Mouse (Mus musculus): Measurements from ENCODE around the gene Foxn3. TPM values are rescaled to one million over a fixed set of nuclear protein-coding genes. Genes with fewer than 3 reads are reported as not detected.

Foxn3 gene
- polyA plus RNA-seq, 1 experiment, result 91.0 TPM

DNA sequence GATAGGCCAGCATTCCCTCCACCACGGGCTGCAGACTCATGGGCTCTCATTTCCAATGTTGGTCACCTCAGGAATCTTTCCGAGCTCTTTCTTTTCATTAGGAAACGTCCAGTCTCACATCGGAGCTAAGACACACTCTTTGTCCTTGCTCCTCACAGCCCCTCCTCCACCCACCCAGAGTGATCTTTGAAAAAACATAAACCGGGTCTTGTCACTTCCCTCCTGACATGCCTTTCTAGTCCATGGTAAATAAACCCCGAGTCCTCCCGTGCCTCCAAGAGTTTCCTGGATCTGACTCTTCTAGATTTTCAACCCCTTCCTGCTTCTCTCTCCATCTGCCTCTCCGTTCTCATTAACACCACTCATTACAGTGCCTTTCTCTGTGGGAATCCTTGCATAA is 38.0 kb upstream of the Foxn3 start:
- no peak for TF ChIP-seq POLR2A (IDR thresholded peaks at IDR 0.05; ENCODE audit: insufficient read depth, low read depth, low read length)
- TF ChIP-seq CTCF (IDR thresholded peaks at IDR 0.05; ENCODE audit: insufficient read depth, low read depth, low read length), result no peak
- no peaks in the 10 kb centered on the region for H3K4me1 ChIP-seq (ENCODE audit: control insufficient read depth, insufficient read depth, low read length)
- no peak overlapping the region for H3K4me3 ChIP-seq (ENCODE audit: insufficient read depth, low read depth, low read length)
- 59% methylated on average over 8 of the region's 8 CpGs for WGBS
- H3K27ac ChIP-seq (ENCODE audit: insufficient read depth, low read depth, low read length), result no peak overlapping the region

DNA sequence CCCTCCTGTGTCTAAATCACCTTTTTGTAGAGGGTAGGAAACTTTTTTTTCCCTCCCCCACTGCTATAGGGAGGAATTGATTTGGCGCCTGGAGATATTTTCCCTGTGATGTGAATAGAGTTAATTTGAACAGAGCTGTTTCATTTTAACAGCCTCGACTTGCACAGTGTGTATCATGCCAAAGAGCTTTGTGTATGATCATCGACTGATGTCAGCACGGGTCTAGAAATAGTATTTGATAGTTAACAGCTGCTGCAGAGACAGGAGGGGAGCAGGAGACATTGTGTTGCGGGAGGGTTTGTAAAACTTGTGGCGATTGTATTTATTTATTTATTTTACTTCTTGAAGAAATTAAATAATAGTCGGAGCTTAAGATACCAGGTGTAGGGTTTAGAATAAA is 36.2 kb upstream of the Foxn3 start:
- Histone ChIP-seq H3K4me1 (ENCODE audit: control insufficient read depth, insufficient read depth, low read length) (no peaks in the 10 kb centered on the region), H3K27ac (ENCODE audit: insufficient read depth, low read depth, low read length) (no peak overlapping the region), H3K4me3 (ENCODE audit: insufficient read depth, low read depth, low read length) (no peak overlapping the region)
- WGBS, result 40% methylated on average over 7 of the region's 7 CpGs
- TF ChIP-seq POLR2A (IDR thresholded peaks at IDR 0.05; ENCODE audit: insufficient read depth, low read depth, low read length), result no peak
- TF ChIP-seq CTCF (IDR thresholded peaks at IDR 0.05; ENCODE audit: insufficient read depth, low read depth, low read length), result no peak

DNA sequence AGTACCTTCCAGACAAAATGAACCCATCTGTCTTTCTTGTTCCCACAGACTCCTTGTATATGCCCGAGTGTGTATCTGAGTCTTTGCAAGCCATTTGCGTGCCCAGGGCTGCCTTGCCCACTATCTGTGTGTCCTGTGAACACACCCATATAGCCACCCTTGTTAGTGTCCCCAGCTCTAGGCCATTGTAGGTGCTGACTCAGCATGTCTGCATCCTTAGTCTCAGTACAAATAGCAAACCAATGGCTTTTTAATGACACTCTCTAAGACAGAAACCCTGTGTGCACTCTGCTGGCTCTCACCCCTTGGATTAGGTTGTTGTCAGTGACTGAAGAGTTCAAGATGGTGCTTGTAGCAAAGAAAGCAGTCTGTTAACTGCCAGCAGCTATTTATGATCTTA is 33.0 kb upstream of the Foxn3 start:
- 94% methylated on average over 2 of the region's 2 CpGs for WGBS
- no peaks in the 10 kb centered on the region for H3K4me1 ChIP-seq (ENCODE audit: control insufficient read depth, insufficient read depth, low read length)
- TF ChIP-seq CTCF (IDR thresholded peaks at IDR 0.05; ENCODE audit: insufficient read depth, low read depth, low read length), result no peak
- no peak for TF ChIP-seq POLR2A (IDR thresholded peaks at IDR 0.05; ENCODE audit: insufficient read depth, low read depth, low read length)
- H3K4me3 ChIP-seq (ENCODE audit: insufficient read depth, low read depth, low read length), result no peak overlapping the region
- H3K27ac ChIP-seq (ENCODE audit: insufficient read depth, low read depth, low read length), result no peak overlapping the region

DNA sequence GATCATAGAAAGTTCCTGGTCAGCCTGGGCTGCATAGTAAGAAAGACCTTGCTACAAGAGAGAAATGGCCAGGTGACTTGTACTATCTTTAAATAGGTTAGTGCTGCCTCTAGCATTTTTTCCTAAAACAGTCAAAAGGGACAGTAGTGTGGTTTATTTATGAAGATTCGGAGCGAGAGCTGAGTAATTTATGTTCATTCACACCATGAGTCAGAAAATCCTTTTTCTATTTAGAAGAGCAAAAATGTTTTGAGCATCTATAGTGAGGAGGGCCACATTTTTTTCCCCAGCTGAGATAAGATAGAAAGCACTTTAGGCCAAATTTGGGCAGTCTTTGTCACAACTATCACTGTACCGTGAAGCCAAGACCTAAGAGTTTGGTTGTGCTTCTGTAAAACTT is 24.0 kb upstream of the Foxn3 start:
- H3K27ac ChIP-seq (ENCODE audit: insufficient read depth, low read depth, low read length), result no peak overlapping the region
- H3K4me3 ChIP-seq (ENCODE audit: insufficient read depth, low read depth, low read length), result no peak overlapping the region
- H3K4me1 ChIP-seq (ENCODE audit: control insufficient read depth, insufficient read depth, low read length), result no peaks in the 10 kb centered on the region
- 79% methylated on average over 3 of the region's 3 CpGs for WGBS
- TF ChIP-seq CTCF (IDR thresholded peaks at IDR 0.05; ENCODE audit: insufficient read depth, low read depth, low read length) (no peak), POLR2A (IDR thresholded peaks at IDR 0.05; ENCODE audit: insufficient read depth, low read depth, low read length) (no peak)

DNA sequence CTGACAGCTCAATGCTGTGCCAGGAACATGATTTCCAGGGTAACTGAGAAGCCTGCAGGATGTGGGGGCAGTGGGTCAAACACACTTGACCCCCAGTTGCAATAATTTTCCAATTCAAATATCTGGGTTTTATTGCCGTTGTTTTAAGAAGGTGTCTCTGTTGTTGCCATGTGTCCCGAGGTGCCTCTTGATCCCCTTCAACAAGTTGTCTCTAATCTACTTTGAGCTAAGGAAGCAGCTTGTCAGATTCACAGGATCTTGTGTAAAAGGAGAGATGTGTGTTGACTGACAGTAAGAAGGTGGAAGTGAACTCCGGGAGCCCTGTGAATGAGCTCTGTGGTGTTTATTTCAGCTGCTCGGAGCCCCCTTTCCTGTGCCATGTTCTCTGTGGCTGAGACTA is 16.6 kb upstream of the Foxn3 start:
- Histone ChIP-seq H3K4me3 (ENCODE audit: insufficient read depth, low read depth, low read length) (no peak overlapping the region), H3K4me1 (ENCODE audit: control insufficient read depth, insufficient read depth, low read length) (no peaks in the 10 kb centered on the region), H3K27ac (ENCODE audit: insufficient read depth, low read depth, low read length) (no peak overlapping the region)
- WGBS, result 87% methylated on average over 4 of the region's 4 CpGs
- TF ChIP-seq POLR2A (IDR thresholded peaks at IDR 0.05; ENCODE audit: insufficient read depth, low read depth, low read length), result no peak
- TF ChIP-seq CTCF (IDR thresholded peaks at IDR 0.05; ENCODE audit: insufficient read depth, low read depth, low read length), result no peak

DNA sequence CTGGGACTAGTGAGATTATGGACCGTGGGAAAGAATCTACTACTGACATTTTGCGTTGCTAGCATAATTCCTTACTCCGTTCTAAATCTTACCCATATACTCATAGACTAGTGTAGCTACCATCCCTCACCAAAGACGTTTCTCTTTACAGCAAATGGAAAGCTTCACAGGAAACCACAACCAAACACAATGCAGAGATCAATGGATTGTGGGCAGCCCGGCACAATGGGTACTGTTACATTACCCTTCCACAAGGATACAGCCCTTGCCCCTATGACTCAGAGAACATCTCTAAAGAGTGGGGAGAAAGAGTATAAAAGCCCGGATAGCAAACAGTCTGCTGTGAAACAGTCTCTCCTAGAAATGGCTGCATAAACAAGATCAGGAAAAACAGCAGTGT is 13.3 kb upstream of the Foxn3 start:
- H3K27ac ChIP-seq (ENCODE audit: insufficient read depth, low read depth, low read length), result no peak overlapping the region
- no peak overlapping the region for H3K4me3 ChIP-seq (ENCODE audit: insufficient read depth, low read depth, low read length)
- WGBS, result 76% methylated on average over 6 of the region's 6 CpGs

DNA sequence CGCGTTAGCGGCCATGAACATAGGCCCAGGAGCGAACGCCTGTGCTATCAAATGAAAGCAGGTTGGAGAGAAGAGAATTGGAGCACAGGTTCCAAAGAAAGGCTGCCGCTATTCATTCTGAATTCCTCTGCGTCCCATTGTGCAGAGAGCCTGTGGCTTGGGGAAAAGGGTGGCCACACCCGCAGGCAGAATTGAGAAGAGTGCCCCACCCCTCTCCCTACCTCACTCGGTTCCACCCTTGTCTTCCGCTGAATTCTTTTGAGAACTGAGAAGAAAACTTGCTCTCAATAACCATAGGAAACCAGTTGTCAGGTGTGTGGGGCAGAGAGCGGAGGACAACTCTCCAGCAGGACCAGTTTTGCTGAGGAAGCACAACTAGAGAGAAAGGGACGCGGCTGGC is 10.9 kb upstream of the Foxn3 start:
- Histone ChIP-seq H3K4me1 (ENCODE audit: control insufficient read depth, insufficient read depth, low read length) (peaks cover 10% of the 10 kb centered on the region), H3K27ac (ENCODE audit: insufficient read depth, low read depth, low read length) (no peak overlapping the region), H3K4me3 (ENCODE audit: insufficient read depth, low read depth, low read length) (no peak overlapping the region)
- no peak for TF ChIP-seq CTCF (IDR thresholded peaks at IDR 0.05; ENCODE audit: insufficient read depth, low read depth, low read length)
- TF ChIP-seq POLR2A (IDR thresholded peaks at IDR 0.05; ENCODE audit: insufficient read depth, low read depth, low read length), result no peak
- 83% methylated on average over 13 of the region's 13 CpGs for WGBS

More for the DNA sequence above, 13.3 kb upstream of the Foxn3 start:
- no peaks in the 10 kb centered on the region for H3K4me1 ChIP-seq (ENCODE audit: control insufficient read depth, insufficient read depth, low read length)
- TF ChIP-seq POLR2A (IDR thresholded peaks at IDR 0.05; ENCODE audit: insufficient read depth, low read depth, low read length), result no peak
- TF ChIP-seq CTCF (IDR thresholded peaks at IDR 0.05; ENCODE audit: insufficient read depth, low read depth, low read length), result no peak

DNA sequence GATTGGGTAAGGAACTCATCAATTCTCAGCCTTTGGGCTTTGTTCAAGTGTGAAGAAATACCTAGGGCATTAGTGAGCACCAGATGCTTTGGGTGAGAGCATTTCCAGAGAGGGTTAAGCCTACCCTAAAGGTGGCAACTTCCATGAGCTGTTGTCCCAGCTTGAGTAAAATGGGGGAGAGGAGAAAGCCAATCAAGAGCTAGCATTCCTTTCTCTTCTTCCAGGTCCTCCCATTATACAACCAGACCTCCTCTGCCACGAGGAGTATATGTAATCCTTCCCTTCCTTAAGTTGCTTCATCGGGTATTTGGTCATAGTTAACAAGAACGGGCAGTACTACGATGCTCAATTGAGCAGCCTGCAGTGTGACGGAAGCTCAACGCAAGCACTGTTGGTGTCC is 9.7 kb upstream of the Foxn3 start:
- Histone ChIP-seq H3K27ac (ENCODE audit: insufficient read depth, low read depth, low read length) (no peak overlapping the region), H3K4me1 (ENCODE audit: control insufficient read depth, insufficient read depth, low read length) (peaks cover 10% of the 10 kb centered on the region), H3K4me3 (ENCODE audit: insufficient read depth, low read depth, low read length) (no peak overlapping the region)
- TF ChIP-seq POLR2A (IDR thresholded peaks at IDR 0.05; ENCODE audit: insufficient read depth, low read depth, low read length) (no peak), CTCF (IDR thresholded peaks at IDR 0.05; ENCODE audit: insufficient read depth, low read depth, low read length) (no peak)
- 93% methylated on average over 6 of the region's 6 CpGs for WGBS

DNA sequence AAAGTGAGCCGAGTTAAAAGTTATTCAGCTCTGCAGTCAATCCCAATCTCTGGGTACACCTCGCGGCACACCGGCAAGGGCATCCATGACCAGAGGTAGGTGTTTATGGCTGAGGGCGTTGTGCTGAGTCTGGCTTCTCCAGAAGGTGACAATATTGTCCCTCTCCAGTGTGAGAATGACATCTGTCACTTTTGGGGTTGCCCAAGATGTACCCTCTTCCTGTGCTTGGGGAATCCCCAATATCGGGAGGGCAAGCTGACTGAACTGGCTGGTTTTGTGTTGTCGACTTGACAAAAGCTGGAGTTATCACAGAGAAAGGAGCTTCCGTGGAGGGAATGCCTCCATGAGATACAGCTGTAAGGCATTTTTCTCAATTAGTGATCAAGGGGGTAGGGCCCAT is 8.6 kb upstream of the Foxn3 start:
- Histone ChIP-seq H3K27ac (ENCODE audit: insufficient read depth, low read depth, low read length) (no peak overlapping the region), H3K4me3 (ENCODE audit: insufficient read depth, low read depth, low read length) (no peak overlapping the region), H3K4me1 (ENCODE audit: control insufficient read depth, insufficient read depth, low read length) (peaks cover 10% of the 10 kb centered on the region)
- 98% methylated on average over 8 of the region's 8 CpGs for WGBS
- TF ChIP-seq CTCF (IDR thresholded peaks at IDR 0.05; ENCODE audit: insufficient read depth, low read depth, low read length) (no peak), POLR2A (IDR thresholded peaks at IDR 0.05; ENCODE audit: insufficient read depth, low read depth, low read length) (no peak)

Measured in olfactory bulb, adult 2 months (tissue).